Mouse (Mus musculus) midbrain, embryonic 14.5 days (tissue): Measurements from ENCODE around the gene Cd300ld2. TPM values are rescaled to one million over a fixed set of nuclear protein-coding genes. Genes with fewer than 3 reads are reported as not detected.
"Not testable (repeated sequence)": the region's sequence is repeated elsewhere in the genome, so short reads cannot be mapped to it uniquely, and the experiment has no call there.

Experiments
- ATAC-seq: fragments of 200-750 bp; cut with Nextera tagmentation; 2 replicates; pipeline ENCODE4 v1.8.0; 2017; ENCODE audit warnings: moderate number of reproducible peaks, moderate library complexity; ENCODE audit not compliant: low FRiP score, low TSS enrichment
- DNase-seq: peaks from one replicate; pipeline ENCODE4 v3.0.0-alpha.2; 2015
- H3K27ac ChIP-seq: fragments of 300-500 bp; sonication (generic); replicated peaks from 2 replicates; pipeline ENCODE4 v1.5.1; 2014; ENCODE audit warnings: mild to moderate bottlenecking, low read depth, low read length, moderate library complexity
- H3K27me3 ChIP-seq: fragments of 300-500 bp; sonication (generic); 2 replicates; pipeline ENCODE4 v1.6.1; 2014; ENCODE audit warnings: low read length, control low read depth, mixed read lengths; ENCODE audit not compliant: control insufficient read depth, insufficient read depth
- H3K36me3 ChIP-seq: fragments of 300-500 bp; sonication (generic); 2 replicates; pipeline ENCODE4 v1.6.1; 2014; ENCODE audit warnings: low read length, control low read depth; ENCODE audit not compliant: control insufficient read depth, insufficient read depth
- H3K4me1 ChIP-seq: fragments of 300-500 bp; sonication (generic); 2 replicates; pipeline ENCODE4 v1.6.1; 2014; ENCODE audit warnings: mild to moderate bottlenecking, antibody characterized with exemption, low read length, control low read depth; ENCODE audit not compliant: control insufficient read depth, insufficient read depth
- H3K4me2 ChIP-seq: fragments of 300-500 bp; sonication (generic); 2 replicates; pipeline ENCODE4 v1.6.1; 2014; ENCODE audit warnings: mild to moderate bottlenecking, low read length, moderate library complexity
- H3K4me3 ChIP-seq: fragments of 300-500 bp; sonication (generic); replicated peaks from 2 replicates; pipeline ENCODE4 v1.5.1; 2014; ENCODE audit warnings: low read depth, low read length
- H3K9ac ChIP-seq: fragments of 300-500 bp; sonication (generic); replicated peaks from 2 replicates; pipeline ENCODE4 v1.6.1; 2014; ENCODE audit warnings: mild to moderate bottlenecking, low read length, moderate library complexity
- H3K9me3 ChIP-seq: fragments of 300-500 bp; sonication (generic); 2 replicates; pipeline ENCODE4 v1.6.1; 2016; ENCODE audit warnings: low read length, control low read depth, mixed read lengths; ENCODE audit not compliant: control insufficient read depth
- WGBS: fragments of 180-500 bp; shearing (Covaris S2); extraction: QIAGEN DNeasy Blood & Tissue Kit; methylation state at CpG from one replicate; pipeline ENCODE4 v1.1.7; 2014; 5-methylcytosine and 5-hydroxymethylcytosine counted together
- polyA plus RNA-seq: library from polyadenylated mRNA; unstranded; fragments of >200 nt; fragmentation: Nextera tagmentation; extraction: Ambion mirVana; gene quantifications from 2 replicates; pipeline ENCODE4 v1.2.1, GENCODE M21; 2014

The Cd300ld2 gene
- polyA plus RNA-seq, 1 experiment from 2014 or later: not detected

GRCm38 (mm10) chr11:115037669-115038068 is 21.7 kb upstream of the Cd300ld2 start, which contains the start of gene Cd300ld5:
Cd300ld5 (minus strand) TSS chr11:115037769.
- not testable (repeated sequence) for ATAC-seq, H3K4me3 ChIP-seq, H3K4me2 ChIP-seq, H3K27me3 ChIP-seq, H3K9ac ChIP-seq, H3K9me3 ChIP-seq, H3K27ac ChIP-seq, H3K36me3 ChIP-seq, H3K4me1 ChIP-seq, DNase-seq
- WGBS: no CpG with 5 or more reads among the region's 6 CpGs

- not testable (repeated sequence) for H3K4me2 ChIP-seq, H3K27me3 ChIP-seq, H3K4me1 ChIP-seq, ATAC-seq, H3K27ac ChIP-seq, DNase-seq, H3K9ac ChIP-seq, H3K9me3 ChIP-seq, H3K4me3 ChIP-seq, H3K36me3 ChIP-seq
- WGBS: no CpG with 5 or more reads among the region's 6 CpGs
Observed at GRCm38 (mm10) chr11:115026912-115027311, 10.9 kb upstream of the Cd300ld2 start, which contains the start of gene Cd300ld4. Cd300ld4 (minus strand) TSS chr11:115027012.

GRCm38 (mm10) chr11:115004070-115004469 is 11.9 kb downstream of the Cd300ld2 start:
- H3K4me1 ChIP-seq: no peaks in the 10 kb centered on the region
- ATAC-seq: no peak
- H3K4me2 ChIP-seq: no peak overlapping the region
- H3K27ac ChIP-seq: no peak overlapping the region
- 87% methylated on average over 5 of the region's 5 CpGs for WGBS
- no peak overlapping the region for H3K4me3 ChIP-seq
- DNase-seq: no peak
- no peak overlapping the region for H3K9ac ChIP-seq
- no peaks in the 10 kb centered on the region for H3K36me3 ChIP-seq
- no peaks in the 10 kb centered on the region for H3K27me3 ChIP-seq
- no peaks in the 10 kb centered on the region for H3K9me3 ChIP-seq

- no peaks in the 10 kb centered on the region for H3K27me3 ChIP-seq
- no peak for ATAC-seq
- H3K4me1 ChIP-seq: no peaks in the 10 kb centered on the region
- no peaks in the 10 kb centered on the region for H3K36me3 ChIP-seq
- H3K9me3 ChIP-seq: no peaks in the 10 kb centered on the region
- no peak for DNase-seq
- no peak within 1 kb of the TSS for H3K27ac ChIP-seq
- H3K4me3 ChIP-seq: no peak within 1 kb of the TSS
- no peak within 1 kb of the TSS for H3K9ac ChIP-seq
- WGBS: 90% methylated on average over 7 of the region's 7 CpGs
- no peak within 1 kb of the TSS for H3K4me2 ChIP-seq
Observed at GRCm38 (mm10) chr11:115001474-115002040, 14.4 kb downstream of the Cd300ld2 start, which contains the start of gene Cd300c2. Cd300c2 (minus strand) TSS chr11:115001880.

- Histone ChIP-seq H3K4me2 (no peak within 1 kb of the TSS), H3K4me1 (no peaks in the 10 kb centered on the region), H3K27me3 (no peaks in the 10 kb centered on the region), H3K27ac (no peak within 1 kb of the TSS), H3K4me3 (no peak within 1 kb of the TSS), H3K9me3 (no peaks in the 10 kb centered on the region), H3K9ac (no peak within 1 kb of the TSS), H3K36me3 (no peaks in the 10 kb centered on the region)
- no peak for ATAC-seq
- WGBS: 86% methylated on average over 4 of the region's 4 CpGs
- DNase-seq: no peak
Observed at GRCm38 (mm10) chr11:114989793-114990192, 26.2 kb downstream of the Cd300ld2 start, which contains the start of gene Cd300ld. Cd300ld (minus strand) TSS chr11:114989922.

- no peaks in the 10 kb centered on the region for H3K36me3 ChIP-seq
- no peak overlapping the region for H3K27ac ChIP-seq
- no peak overlapping the region for H3K4me2 ChIP-seq
- H3K4me1 ChIP-seq: no peaks in the 10 kb centered on the region
- DNase-seq: no peak
- 88% methylated on average over 4 of the region's 4 CpGs for whole genome bisulfite sequencing
- H3K9ac ChIP-seq: no peak overlapping the region
- no peak overlapping the region for H3K4me3 ChIP-seq
- H3K27me3 ChIP-seq: no peaks in the 10 kb centered on the region
- ATAC-seq: no peak
- peaks cover 9% of the 10 kb centered on the region; the same call in 1 of the 2 replicates for H3K9me3 ChIP-seq
Observed at GRCm38 (mm10) chr11:114981866-114982265, 34.1 kb downstream of the Cd300ld2 start.

- ATAC-seq: no peak
- H3K27ac ChIP-seq: no peak overlapping the region
- no peak overlapping the region for H3K4me2 ChIP-seq
- H3K27me3 ChIP-seq: no peaks in the 10 kb centered on the region
- no peaks in the 10 kb centered on the region for H3K36me3 ChIP-seq
- no peak overlapping the region for H3K9ac ChIP-seq
- 81% methylated on average over 10 of the region's 10 CpGs for WGBS
- no peaks in the 10 kb centered on the region for H3K9me3 ChIP-seq
- no peaks in the 10 kb centered on the region for H3K4me1 ChIP-seq
- DNase-seq: no peak
- no peak overlapping the region for H3K4me3 ChIP-seq
Observed at GRCm38 (mm10) chr11:114972726-114973125, 43.3 kb downstream of the Cd300ld2 start.

- Histone ChIP-seq H3K4me3 (no peak within 1 kb of the TSS), H3K4me1 (no peaks in the 10 kb centered on the region), H3K27me3 (no peaks in the 10 kb centered on the region), H3K9ac (no peak within 1 kb of the TSS), H3K36me3 (no peaks in the 10 kb centered on the region), H3K4me2 (no peak within 1 kb of the TSS), H3K9me3 (no peaks in the 10 kb centered on the region), H3K27ac (no peak within 1 kb of the TSS)
- DNase-seq (no peak), ATAC-seq (no peak)
- 81% methylated on average over 9 of the region's 9 CpGs for WGBS
Observed at GRCm38 (mm10) chr11:114968752-114969207, 47.2 kb downstream of the Cd300ld2 start, which contains the start of gene Cd300c. Cd300c (minus strand) TSS chr11:114969157.

GRCm38 (mm10) chr11:114965182-114965828 is 50.7 kb downstream of the Cd300ld2 start:
- no peaks in the 10 kb centered on the region for H3K27me3 ChIP-seq
- H3K4me1 ChIP-seq: no peaks in the 10 kb centered on the region
- 66% methylated on average over 3 of the region's 3 CpGs for WGBS
- no peak overlapping the region for H3K27ac ChIP-seq
- DNase-seq (no peak), ATAC-seq (no peak)
- no peaks in the 10 kb centered on the region for H3K36me3 ChIP-seq
- H3K4me2 ChIP-seq: no peak overlapping the region
- no peak overlapping the region for H3K4me3 ChIP-seq
- H3K9me3 ChIP-seq: no peaks in the 10 kb centered on the region
- no peak overlapping the region for H3K9ac ChIP-seq
